Mouse (Mus musculus) midbrain, postnatal 0 days (tissue): ENCODE results near the gene Polr3b. TPM values are rescaled to one million over a fixed set of nuclear protein-coding genes. Genes with fewer than 3 reads are reported as not detected.

Source experiments
- ATAC-seq: fragments of 200-750 bp; cut with Nextera tagmentation; 2 replicates; pipeline ENCODE4 v1.8.0; 2017; ENCODE audit warnings: moderate number of reproducible peaks, mild to moderate bottlenecking, moderate TSS enrichment, moderate library complexity; ENCODE audit not compliant: low FRiP score
- DNase-seq: peaks from one replicate; pipeline ENCODE4 v3.0.0-alpha.2; 2015; ENCODE audit warnings: low spot score
- H3K27ac ChIP-seq: fragments of 300-500 bp; sonication (generic); 2 replicates; pipeline ENCODE4 v1.5.1; 2014; ENCODE audit warnings: low read depth, mild to moderate bottlenecking, low read length, mixed read lengths
- H3K27me3 ChIP-seq: fragments of 300-500 bp; sonication (generic); 2 replicates; pipeline ENCODE4 v1.6.1; 2014; ENCODE audit warnings: low read length, control low read depth, mixed read lengths; ENCODE audit not compliant: insufficient read depth
- H3K36me3 ChIP-seq: fragments of 300-500 bp; sonication (generic); 2 replicates; pipeline ENCODE4 v1.6.1; 2014; ENCODE audit warnings: low read length, control low read depth, mixed read lengths; ENCODE audit not compliant: insufficient read depth
- H3K4me1 ChIP-seq: fragments of 300-500 bp; sonication (generic); 2 replicates; pipeline ENCODE4 v1.6.1; 2014; ENCODE audit warnings: mild to moderate bottlenecking, control low read depth, antibody characterized with exemption, low read length, mixed read lengths; ENCODE audit not compliant: insufficient read depth
- H3K4me2 ChIP-seq: fragments of 300-500 bp; sonication (generic); 2 replicates; pipeline ENCODE4 v1.6.1; 2014; ENCODE audit warnings: low read depth, mild to moderate bottlenecking, low read length, mixed read lengths; ENCODE audit not compliant: poor library complexity, severe bottlenecking
- H3K4me3 ChIP-seq: fragments of 300-500 bp; sonication (generic); 2 replicates; pipeline ENCODE4 v1.5.1; 2014; ENCODE audit warnings: low read depth, mild to moderate bottlenecking, low read length, moderate library complexity
- H3K9ac ChIP-seq: fragments of 300-500 bp; sonication (generic); replicated peaks from 2 replicates; pipeline ENCODE4 v1.6.1; 2014; ENCODE audit warnings: mild to moderate bottlenecking, low read length, moderate library complexity, mixed read lengths; ENCODE audit not compliant: poor library complexity, severe bottlenecking
- H3K9me3 ChIP-seq: fragments of 300-500 bp; sonication (generic); 2 replicates; pipeline ENCODE4 v1.6.1; 2016; ENCODE audit warnings: low read length, control low read depth
- CTCF ChIP-seq: IDR thresholded peaks from 2 replicates; pipeline ENCODE4 v1.5.1; 2016; ENCODE audit warnings: antibody characterized with exemption, mild to moderate bottlenecking
- WGBS: fragments of 180-500 bp; shearing (Covaris S2); extraction: QIAGEN DNeasy Blood & Tissue Kit; methylation state at CpG from one replicate; pipeline ENCODE4 v1.1.7; 2014; 5-methylcytosine and 5-hydroxymethylcytosine counted together
- polyA plus RNA-seq: library from polyadenylated mRNA; unstranded; fragments of >200 nt; fragmentation: Nextera tagmentation; extraction: Ambion mirVana; gene quantifications from 2 replicates; pipeline ENCODE4 v1.2.1, GENCODE M21; 2015
- total RNA-seq: library from RNA; depleted of rRNA; stranded (reverse); fragments of >200 nt; gene quantifications from 2 replicates; pipeline ENCODE4 v1.2.3, GENCODE M21; 2014

Gene Polr3b
- total and polyA plus RNA-seq, 2 experiments from 2014 or later: 10.5 to 11.0 TPM

GRCm38 (mm10) chr10:84690818-84691217 is 68.7 kb downstream of the Polr3b start:
- Histone ChIP-seq H3K36me3 (no peaks in the 10 kb centered on the region; the same call in 1 of the 2 replicates), H3K4me1 (no peaks in the 10 kb centered on the region), H3K27ac (no peak overlapping the region), H3K27me3 (no peaks in the 10 kb centered on the region; the same call in 1 of the 2 replicates), H3K4me3 (no peak overlapping the region), H3K4me2 (no peak overlapping the region), H3K9me3 (no peaks in the 10 kb centered on the region), H3K9ac (no peak overlapping the region)
- DNase-seq (no peak), ATAC-seq (no peak)
- 61% methylated on average over 4 of the region's 4 CpGs for WGBS
- TF ChIP-seq CTCF: no peak

- Histone ChIP-seq H3K4me2 (no peak overlapping the region), H3K27me3 (no peaks in the 10 kb centered on the region; the same call in 1 of the 2 replicates), H3K27ac (no peak overlapping the region), H3K4me1 (no peaks in the 10 kb centered on the region), H3K9me3 (no peaks in the 10 kb centered on the region), H3K9ac (no peak overlapping the region), H3K4me3 (no peak overlapping the region), H3K36me3 (no peaks in the 10 kb centered on the region; the same call in 1 of the 2 replicates)
- WGBS: 60% methylated on average over 3 of the region's 3 CpGs
- no peak for ATAC-seq
- no peak for TF ChIP-seq CTCF
- DNase-seq: no peak
Observed at GRCm38 (mm10) chr10:84691692-84692091, 69.6 kb downstream of the Polr3b start.

GRCm38 (mm10) chr10:84693841-84694638 is 71.9 kb downstream of the Polr3b start:
- no peak overlapping the region for H3K9ac ChIP-seq
- peaks cover 16% of the 10 kb centered on the region; the same call in 1 of the 2 replicates for H3K36me3 ChIP-seq
- no peaks in the 10 kb centered on the region for H3K27me3 ChIP-seq
- 56% methylated on average over 8 of the region's 8 CpGs for whole genome bisulfite sequencing
- H3K27ac ChIP-seq: no peak overlapping the region
- H3K9me3 ChIP-seq: no peaks in the 10 kb centered on the region
- H3K4me3 ChIP-seq: no peak overlapping the region
- no peak for TF ChIP-seq CTCF
- H3K4me2 ChIP-seq: no peak overlapping the region
- DNase-seq (peak; percentile 59), ATAC-seq (no peak; the same call in 1 of the 2 replicates)
- H3K4me1 ChIP-seq: no peaks in the 10 kb centered on the region

- Histone ChIP-seq H3K4me2 (no peak overlapping the region), H3K4me3 (no peak overlapping the region), H3K27me3 (no peaks in the 10 kb centered on the region), H3K27ac (no peak overlapping the region), H3K4me1 (no peaks in the 10 kb centered on the region), H3K9me3 (no peaks in the 10 kb centered on the region), H3K36me3 (peaks cover 42% of the 10 kb centered on the region), H3K9ac (no peak overlapping the region)
- TF ChIP-seq CTCF: no peak
- DNase-seq: no peak
- ATAC-seq: no peak
- WGBS: 85% methylated on average over 13 of the region's 13 CpGs
Observed at GRCm38 (mm10) chr10:84700236-84700987, 78.3 kb downstream of the Polr3b start.

GRCm38 (mm10) chr10:84701110-84701509 is 79.0 kb downstream of the Polr3b start:
- 88% methylated on average over 8 of the region's 8 CpGs for WGBS
- Histone ChIP-seq H3K4me1 (no peaks in the 10 kb centered on the region), H3K9me3 (no peaks in the 10 kb centered on the region), H3K4me2 (no peak overlapping the region), H3K27me3 (no peaks in the 10 kb centered on the region), H3K4me3 (no peak overlapping the region), H3K36me3 (peaks cover 42% of the 10 kb centered on the region), H3K9ac (no peak overlapping the region), H3K27ac (no peak overlapping the region)
- no peak for TF ChIP-seq CTCF
- ATAC-seq (no peak), DNase-seq (no peak)

- H3K4me3 ChIP-seq: no peak overlapping the region
- H3K9ac ChIP-seq: no peak overlapping the region
- H3K27ac ChIP-seq: no peak overlapping the region
- WGBS: 96% methylated on average over 1 of the region's 1 CpGs
- H3K4me1 ChIP-seq: peaks cover 3% of the 10 kb centered on the region; the same call in 1 of the 2 replicates
- no peaks in the 10 kb centered on the region for H3K9me3 ChIP-seq
- DNase-seq: no peak
- no peak for TF ChIP-seq CTCF
- no peaks in the 10 kb centered on the region for H3K27me3 ChIP-seq
- peaks cover 41% of the 10 kb centered on the region for H3K36me3 ChIP-seq
- ATAC-seq: no peak
- H3K4me2 ChIP-seq: no peak overlapping the region
Observed at GRCm38 (mm10) chr10:84702115-84702514, 80.0 kb downstream of the Polr3b start.
